Mouse (Mus musculus) CH12.LX (cell line): ENCODE measurements around the gene Cntnap1. TPM values are rescaled to one million over a fixed set of nuclear protein-coding genes. Genes with fewer than 3 reads are reported as not detected.

ENCODE experiments used
- DNase-seq: peaks from one replicate; pipeline ENCODE4 v3.0.0-alpha.2; 2013; ENCODE audit errors: extremely low read depth
- H3K27ac ChIP-seq: 2 replicates; pipeline ENCODE4 v1.5.1; 2012; ENCODE audit warnings: low read depth, mild to moderate bottlenecking, control low read depth, moderate library complexity; ENCODE audit not compliant: insufficient read depth
- H3K27me3 ChIP-seq: replicated peaks from 2 replicates; pipeline ENCODE3; 2012; ENCODE audit warnings: inconsistent platforms
- H3K36me3 ChIP-seq, 2 experiments: replicated peaks in 1 of 2; 2 replicates each; pipeline versions ENCODE3 to v1.6.1; 2012; ENCODE audit warnings: inconsistent platforms in 1 of 2, low read length in 1 of 2, mild to moderate bottlenecking in 1 of 2, mixed read lengths in 1 of 2, moderate library complexity in 1 of 2; ENCODE audit not compliant: control insufficient read depth in 1 of 2, insufficient read depth in 1 of 2
- H3K4me1 ChIP-seq, 2 experiments: 2 replicates each; pipeline ENCODE4 v1.6.1; 2012; ENCODE audit warnings: inconsistent platforms in 1 of 2, moderate library complexity in 1 of 2; ENCODE audit not compliant: insufficient read depth in 2 of 2, control insufficient read depth in 1 of 2
- H3K4me2 ChIP-seq: 2 replicates; pipeline ENCODE4 v1.6.1; 2012; ENCODE audit warnings: low read depth, mild to moderate bottlenecking, control low read depth; ENCODE audit not compliant: poor library complexity, insufficient read depth, severe bottlenecking
- H3K4me3 ChIP-seq, 3 experiments: fragments of 150-350 bp in 1 of 3; sonication (generic) in 1 of 3; replicated peaks in 1 of 3; 2 replicates each; pipeline versions ENCODE3 to v1.5.1; 2011 to 2012; ENCODE audit warnings: low read depth in 2 of 3, low read length in 2 of 3, mild to moderate bottlenecking in 2 of 3, moderate library complexity in 2 of 3, control low read depth in 1 of 3, improper control_type of control experiment in 1 of 3, inconsistent platforms in 1 of 3, mixed read lengths in 1 of 3; ENCODE audit not compliant: poor library complexity in 1 of 3
- H3K79me2 ChIP-seq: replicated peaks from 2 replicates; pipeline ENCODE4 v1.6.1; 2012; ENCODE audit warnings: mild to moderate bottlenecking, moderate library complexity; ENCODE audit not compliant: control insufficient read depth, poor library complexity, insufficient read depth, severe bottlenecking; ENCODE audit errors: extremely low read depth
- H3K9ac ChIP-seq: 2 replicates; pipeline ENCODE4 v1.6.1; 2012; ENCODE audit warnings: low read depth, mild to moderate bottlenecking, control low read depth, moderate library complexity; ENCODE audit not compliant: insufficient read depth
- H3K9me3 ChIP-seq: replicated peaks from 2 replicates; pipeline ENCODE3; 2012; ENCODE audit warnings: low read length, inconsistent platforms, mixed read lengths
- BHLHE40 ChIP-seq: IDR thresholded peaks from 2 replicates; pipeline ENCODE4 v1.6.1; 2011; ENCODE audit warnings: mild to moderate bottlenecking, low read depth, low read length, improper control_type of control experiment
- CTCF ChIP-seq, 2 experiments: IDR thresholded peaks in 1 of 2; conservative IDR thresholded peaks in 1 of 2; 2 replicates each; pipeline ENCODE4 v1.5.1; 2011 to 2012; ENCODE audit warnings: low read depth in 2 of 2, low read length in 2 of 2, improper control_type of control experiment in 1 of 2, inconsistent platforms in 1 of 2, mild to moderate bottlenecking in 1 of 2, moderate library complexity in 1 of 2
- ELF1 ChIP-seq: IDR thresholded peaks from 2 replicates; pipeline ENCODE4 v1.6.1; 2014; ENCODE audit warnings: low read depth, mild to moderate bottlenecking, inconsistent platforms, low read length, improper control_type of control experiment
- EP300 ChIP-seq: IDR thresholded peaks from 2 replicates; pipeline ENCODE4 v1.6.1; 2011; ENCODE audit warnings: low read length, improper control_type of control experiment
- HCFC1 ChIP-seq: IDR thresholded peaks from 2 replicates; pipeline ENCODE4 v1.6.1; 2012; ENCODE audit warnings: low read depth, mild to moderate bottlenecking, inconsistent platforms, low read length, improper control_type of control experiment
- IRF4 ChIP-seq: IDR thresholded peaks from 2 replicates; pipeline ENCODE4 v1.6.1; 2014; ENCODE audit warnings: low read depth, mild to moderate bottlenecking, inconsistent platforms, low read length, improper control_type of control experiment
- MAFK ChIP-seq: IDR thresholded peaks from 2 replicates; pipeline ENCODE4 v1.6.1; 2011; ENCODE audit warnings: low read length, improper control_type of control experiment; ENCODE audit not compliant: insufficient replicate concordance
- MAX ChIP-seq: IDR thresholded peaks from 2 replicates; pipeline ENCODE4 v1.6.1; 2011; ENCODE audit warnings: low read length, improper control_type of control experiment
- MEF2A ChIP-seq: IDR thresholded peaks from 2 replicates; pipeline ENCODE4 v1.6.1; 2014; ENCODE audit warnings: low read depth, mild to moderate bottlenecking, inconsistent platforms, low read length, improper control_type of control experiment, borderline replicate concordance
- MYC ChIP-seq: IDR thresholded peaks from 2 replicates; pipeline ENCODE4 v1.6.1; 2011; ENCODE audit warnings: low read depth, mild to moderate bottlenecking, improper control_type of control experiment, low read length
- NRF1 ChIP-seq: IDR thresholded peaks from 2 replicates; pipeline ENCODE4 v1.6.1; 2014; ENCODE audit warnings: low read depth, mild to moderate bottlenecking, inconsistent platforms, low read length, improper control_type of control experiment, moderate library complexity
- POLR2AphosphoS2 ChIP-seq: IDR thresholded peaks from 2 replicates; pipeline ENCODE4 v1.6.1; 2011; ENCODE audit warnings: low read depth, low read length, improper control_type of control experiment
- RAD21 ChIP-seq: IDR thresholded peaks from 2 replicates; pipeline ENCODE4 v1.6.1; 2011; ENCODE audit warnings: low read depth, mild to moderate bottlenecking, low read length, improper control_type of control experiment, moderate library complexity
- SIN3A ChIP-seq: IDR thresholded peaks from 2 replicates; pipeline ENCODE4 v1.6.1; 2012; ENCODE audit warnings: low read length, improper control_type of control experiment, inconsistent platforms
- SMC3 ChIP-seq: IDR thresholded peaks from 2 replicates; pipeline ENCODE4 v1.6.1; 2011; ENCODE audit warnings: low read depth, low read length, improper control_type of control experiment
- USF1 ChIP-seq: IDR thresholded peaks from 2 replicates; pipeline ENCODE4 v1.6.1; 2014; ENCODE audit warnings: low read depth, mild to moderate bottlenecking, inconsistent platforms, low read length, improper control_type of control experiment
- USF2 ChIP-seq: conservative IDR thresholded peaks from 2 replicates; pipeline ENCODE4 v1.6.1; 2011; ENCODE audit warnings: low read depth, low read length, improper control_type of control experiment
- ZC3H11A ChIP-seq: IDR thresholded peaks from 2 replicates; pipeline ENCODE4 v1.6.1; 2012; ENCODE audit warnings: low read depth, mild to moderate bottlenecking, inconsistent platforms, low read length, improper control_type of control experiment
- ZMIZ1 ChIP-seq: IDR thresholded peaks from 2 replicates; pipeline ENCODE4 v1.6.1; 2012; ENCODE audit warnings: low read depth, mild to moderate bottlenecking, inconsistent platforms, low read length, improper control_type of control experiment
- ZNF384 ChIP-seq: IDR thresholded peaks from 2 replicates; pipeline ENCODE4 v1.6.1; 2012; ENCODE audit warnings: low read depth, low read length, improper control_type of control experiment, inconsistent platforms
- dilution Hi-C: fragments of 300-500 bp; cut with MboI; formaldehyde crosslinking; loops from 2 replicates; pipeline ENCODE4 v1.14.3; 2020; ENCODE audit warnings: low sequenced_read_pairs; ENCODE audit not compliant: extremely low pct_unique_long_range_greater_than_20kb, extremely low pct_ligation_motif_present
- in situ Hi-C: fragments of 300-500 bp; cut with MboI; formaldehyde crosslinking; loops from 3 replicates; pipeline ENCODE4 v1.14.3; 2019; ENCODE audit warnings: low sequenced_read_pairs, low pct_ligation_motif_present, low pct_unique_long_range_greater_than_20kb, mixed read lengths
- polyA plus RNA-seq: library from polyadenylated mRNA; unstranded; fragments of >175 nt; gene quantifications from 2 replicates; pipeline ENCODE4 v1.2.1, GENCODE M21; 2012; ENCODE audit warnings: low read depth; ENCODE audit not compliant: insufficient read length
- total RNA-seq, 2 experiments: library from RNA; depleted of rRNA; stranded (reverse); fragments of 300-350 nt in 1 of 2; fragments of >200 nt in 1 of 2; gene quantifications; 2 replicates each; pipeline ENCODE4 v1.2.3; 2012 to 2014

Cntnap1 gene
- total and polyA plus RNA-seq, 3 experiments, result 4.4 to 19.5 (median 15.6) TPM

GRCm38 (mm10) chr11:101131701-101132100, 38.6 kb upstream of the Cntnap1 start:
- H3K9ac ChIP-seq, result no peak overlapping the region
- TF ChIP-seq MAFK (no peak), POLR2AphosphoS2 (no peak), ZC3H11A (no peak), RAD21 (peak; percentile 42), IRF4 (no peak), USF2 (no peak), SMC3 (peak; percentile 55), MYC (no peak), EP300 (no peak), CTCF (conservative IDR thresholded peaks at IDR 0.05 in 1 of 2, IDR thresholded peaks at IDR 0.05 in 1 of 2; ENCODE audit: low read depth in 2 of 2, low read length in 2 of 2) (peak; percentile 27 to 64; a peak in 3 of 4 replicates), HCFC1 (no peak), SIN3A (no peak), BHLHE40 (no peak), ZMIZ1 (no peak)
- TF ChIP-seq, all 38 proteins: peak for 3
- no peak overlapping the region for H3K4me2 ChIP-seq
- H3K27ac ChIP-seq, result no peak overlapping the region
- peak; percentile 67 for DNase-seq
- dilution Hi-C loops (no loop called here), in situ Hi-C loops (no loop called here)
- no peak overlapping the region for H3K4me3 ChIP-seq
- peaks cover 13% of the 10 kb centered on the region for H3K9me3 ChIP-seq
- H3K36me3 ChIP-seq, result peaks cover under 1 to 11% of the 10 kb centered on the region in 2 experiments
- peaks cover 13 to 29% of the 10 kb centered on the region in 2 experiments for H3K4me1 ChIP-seq
- no peaks in the 10 kb centered on the region for H3K27me3 ChIP-seq
- H3K79me2 ChIP-seq, result no peaks in the 10 kb centered on the region

GRCm38 (mm10) chr11:101133037-101133436, 37.3 kb upstream of the Cntnap1 start:
- no peaks in the 10 kb centered on the region for H3K79me2 ChIP-seq
- TF ChIP-seq POLR2AphosphoS2 (no peak), ZNF384 (no peak), BHLHE40 (no peak), CTCF (conservative IDR thresholded peaks at IDR 0.05 in 1 of 2, IDR thresholded peaks at IDR 0.05 in 1 of 2; ENCODE audit: low read depth in 2 of 2, low read length in 2 of 2) (no peak), EP300 (no peak), USF1 (no peak), ELF1 (no peak), SMC3 (no peak), NRF1 (no peak), MAX (no peak), MEF2A (no peak)
- DNase-seq, result no peak
- peaks cover 7% of the 10 kb centered on the region for H3K9me3 ChIP-seq
- H3K4me2 ChIP-seq, result no peak overlapping the region
- no peaks in the 10 kb centered on the region for H3K36me3 ChIP-seq
- no peak overlapping the region for H3K9ac ChIP-seq
- H3K27me3 ChIP-seq, result no peaks in the 10 kb centered on the region
- H3K4me1 ChIP-seq, result peaks cover 13 to 29% of the 10 kb centered on the region in 2 experiments
- no peak overlapping the region for H3K4me3 ChIP-seq
- in situ Hi-C loops (no loop called here), dilution Hi-C loops (no loop called here)
- no peak overlapping the region for H3K27ac ChIP-seq
